Mouse (Mus musculus) embryonic fibroblast, embryonic 13.5 days (primary cell): Measurements from ENCODE around the gene Maml3. TPM values are rescaled to one million over a fixed set of nuclear protein-coding genes. Genes with fewer than 3 reads are reported as not detected.

ENCODE experiments used
- H3K27ac ChIP-seq: 2 replicates; pipeline ENCODE4 v1.5.1; 2012; ENCODE audit warnings: low read length, control low read depth, inconsistent platforms; ENCODE audit not compliant: insufficient read depth
- H3K4me1 ChIP-seq: 2 replicates; pipeline ENCODE4 v1.6.1; 2011; ENCODE audit warnings: low read length; ENCODE audit not compliant: control insufficient read depth, insufficient read depth
- H3K4me3 ChIP-seq: 2 replicates; pipeline ENCODE4 v1.5.1; 2011; ENCODE audit warnings: mild to moderate bottlenecking, control low read depth, low read length; ENCODE audit not compliant: insufficient read depth
- CTCF ChIP-seq: IDR thresholded peaks from 2 replicates; pipeline ENCODE4 v1.5.1; 2011; ENCODE audit warnings: mild to moderate bottlenecking, control low read depth, low read length, moderate library complexity, borderline replicate concordance; ENCODE audit not compliant: insufficient read depth
- POLR2A ChIP-seq: IDR thresholded peaks from 2 replicates; pipeline ENCODE4 v1.6.1; 2011; ENCODE audit warnings: low read depth, mild to moderate bottlenecking, control low read depth, low read length, moderate library complexity
- polyA plus RNA-seq: library from polyadenylated mRNA; stranded (reverse); fragments of >200 nt; gene quantifications from 2 replicates; pipeline ENCODE4 v1.2.4, GENCODE M21; 2011; ENCODE audit warnings: low read depth; ENCODE audit not compliant: missing spikeins, insufficient read length

Gene Maml3
- polyA plus RNA-seq, 1 experiment: 2.2 TPM

DNA sequence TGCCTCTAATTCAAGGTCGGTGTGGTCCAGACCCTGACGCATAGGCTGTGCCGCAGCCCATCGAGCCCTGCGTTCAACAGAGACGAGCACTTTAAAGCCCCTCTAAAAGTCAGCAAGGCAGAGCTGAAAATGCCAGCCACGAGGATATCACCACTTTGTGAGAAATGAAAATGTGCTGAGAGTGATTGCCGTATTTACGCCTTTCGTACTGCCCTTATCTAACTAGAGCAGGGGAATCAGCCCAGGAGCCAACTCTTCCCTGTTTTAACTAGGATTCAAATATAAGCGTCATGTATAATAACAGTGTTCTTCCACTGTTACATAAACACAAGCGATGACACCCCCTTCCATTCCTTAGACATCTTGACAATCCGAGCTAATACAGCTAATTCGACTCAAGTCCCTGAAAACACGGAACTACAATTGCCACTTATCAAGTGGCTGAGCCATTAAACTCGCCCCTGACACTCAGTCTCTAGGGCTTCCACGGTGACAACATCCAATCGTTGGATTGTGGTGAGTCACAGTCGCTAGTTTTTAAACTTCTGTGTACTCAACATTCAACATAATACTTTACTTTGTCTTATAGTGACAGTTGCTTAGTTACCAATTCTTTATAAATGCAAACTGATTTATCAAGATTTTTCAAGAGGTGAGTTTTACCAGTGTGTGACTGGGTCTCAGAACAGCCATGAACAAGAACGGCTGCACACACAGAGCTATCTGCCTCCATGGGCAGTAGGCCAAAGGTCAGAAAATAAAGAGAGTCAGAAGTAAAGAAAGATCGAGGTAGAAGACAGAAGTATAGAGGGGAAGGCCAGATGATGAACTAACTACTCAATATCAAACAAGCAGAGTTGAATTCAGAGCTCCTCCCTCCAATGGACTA is 106.1 kb downstream of the Maml3 start:
- Histone ChIP-seq H3K27ac (no peak overlapping the region), H3K4me3 (no peak overlapping the region), H3K4me1 (no peaks in the 10 kb centered on the region)
- TF ChIP-seq POLR2A (no peak), CTCF (no peak)

DNA sequence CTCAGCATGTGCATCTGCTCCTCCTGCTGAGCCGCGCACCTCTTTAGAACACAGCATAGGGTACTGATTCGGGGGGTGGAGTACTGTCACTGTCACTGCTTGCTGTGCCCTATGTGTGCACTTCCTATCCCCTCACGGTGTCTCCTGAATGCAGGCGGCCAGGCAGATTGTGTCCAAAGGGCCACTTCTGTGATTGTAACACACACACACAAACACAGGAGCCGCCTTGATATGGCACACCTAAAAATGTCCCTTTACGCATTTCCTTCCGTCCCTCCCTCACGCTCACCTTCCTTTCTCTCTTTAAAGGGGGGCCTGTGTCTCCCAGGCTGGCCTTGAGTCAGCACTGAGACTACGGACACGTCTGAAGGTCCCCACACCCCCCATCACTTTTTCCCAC is 107.3 kb downstream of the Maml3 start:
- TF ChIP-seq CTCF (no peak), POLR2A (no peak)
- H3K4me3 ChIP-seq: no peak overlapping the region
- no peak overlapping the region for H3K27ac ChIP-seq
- H3K4me1 ChIP-seq: no peaks in the 10 kb centered on the region

- Histone ChIP-seq H3K4me3 (no peak overlapping the region), H3K27ac (no peak overlapping the region)
- TF ChIP-seq CTCF (no peak), POLR2A (no peak)
Measured at GRCm38 (mm10) chr3:51986507-51986906, 118.4 kb downstream of the Maml3 start.

GRCm38 (mm10) chr3:51981496-51981895 is 123.4 kb downstream of the Maml3 start:
- H3K4me1 ChIP-seq: no peaks in the 10 kb centered on the region
- H3K27ac ChIP-seq: no peak overlapping the region
- TF ChIP-seq POLR2A (no peak), CTCF (no peak)
- no peak overlapping the region for H3K4me3 ChIP-seq

More at GRCm38 (mm10) chr3:51986507-51986906, 118.4 kb downstream of the Maml3 start:
- no peaks in the 10 kb centered on the region for H3K4me1 ChIP-seq

DNA sequence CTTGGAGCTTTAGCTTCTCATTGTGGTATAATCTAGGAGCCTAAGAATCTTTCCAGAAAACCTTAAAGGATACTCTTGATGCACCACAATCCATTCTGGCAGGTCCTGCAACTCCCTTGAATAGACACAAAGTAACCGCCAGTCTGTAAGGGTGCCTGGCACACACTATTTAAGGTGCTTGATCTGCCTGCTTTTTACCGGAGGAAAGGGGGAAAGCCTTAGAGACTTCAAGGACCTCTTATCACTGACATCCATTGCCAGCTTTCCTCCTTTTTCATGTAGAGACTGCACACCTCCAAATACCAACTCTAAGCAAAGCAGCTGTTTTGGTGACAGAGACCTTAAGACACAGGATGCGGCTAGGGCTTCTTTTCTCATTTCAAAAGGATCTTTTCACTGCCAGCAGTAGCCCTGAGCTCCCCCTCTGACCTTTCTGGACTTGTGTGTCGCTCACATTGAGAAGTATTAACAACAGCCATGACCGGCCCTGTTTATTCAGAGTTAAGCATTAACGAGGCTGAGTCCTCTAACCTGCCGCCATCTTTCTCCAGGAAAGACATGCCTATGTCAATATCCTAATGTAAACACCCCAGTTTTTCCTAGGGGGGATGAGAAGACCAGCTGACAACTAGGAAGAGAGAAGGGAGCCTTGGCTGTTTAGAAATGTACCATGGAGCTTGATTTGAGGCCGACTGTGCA is 127.1 kb downstream of the Maml3 start:
- TF ChIP-seq POLR2A: no peak
- TF ChIP-seq CTCF: no peak
- H3K27ac ChIP-seq: no peak overlapping the region
- H3K4me3 ChIP-seq: no peak overlapping the region
- no peaks in the 10 kb centered on the region for H3K4me1 ChIP-seq

DNA sequence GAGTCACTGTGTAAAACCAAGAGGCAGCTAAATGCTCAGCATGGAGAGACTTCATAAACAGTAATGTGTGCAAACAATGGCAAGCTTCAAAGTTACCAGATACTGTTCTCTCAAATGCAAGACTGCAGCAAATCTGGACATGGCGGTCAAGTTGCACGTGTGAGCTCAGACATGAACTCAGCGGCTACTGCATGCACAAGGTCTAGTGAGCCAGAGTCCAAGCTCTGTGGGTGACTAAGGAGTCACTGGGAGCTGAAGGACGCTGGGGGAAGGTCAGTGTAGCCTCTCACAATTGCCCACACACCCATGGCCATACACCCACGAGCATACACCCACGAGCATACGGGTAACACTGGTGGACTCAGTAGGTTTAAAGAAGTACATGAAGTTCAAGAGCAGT is 130.3 kb downstream of the Maml3 start:
- no peaks in the 10 kb centered on the region for H3K4me1 ChIP-seq
- H3K4me3 ChIP-seq: no peak overlapping the region
- H3K27ac ChIP-seq: no peak overlapping the region
- TF ChIP-seq POLR2A: no peak
- no peak for TF ChIP-seq CTCF

DNA sequence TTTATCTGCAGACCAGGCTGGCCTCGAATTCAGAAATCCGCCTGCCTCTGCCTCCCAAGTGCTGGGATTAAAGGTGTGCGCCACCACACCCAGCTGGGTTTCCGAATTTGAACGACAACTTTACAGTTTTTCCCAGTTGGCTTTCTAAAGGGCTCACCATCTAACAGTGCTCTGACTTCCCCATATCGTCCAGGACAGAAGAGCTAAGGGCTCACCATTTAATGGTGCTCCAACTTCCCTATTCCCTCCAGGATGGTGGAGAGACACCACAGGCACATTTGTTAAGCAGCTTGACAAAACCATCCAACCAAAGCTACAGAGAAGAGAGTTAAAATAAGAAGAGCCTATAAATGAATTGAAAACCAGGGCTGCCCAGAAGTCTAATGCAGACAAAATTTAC is 130.7 kb downstream of the Maml3 start:
- H3K4me1 ChIP-seq: no peaks in the 10 kb centered on the region
- no peak overlapping the region for H3K4me3 ChIP-seq
- TF ChIP-seq CTCF (no peak), POLR2A (no peak)
- H3K27ac ChIP-seq: no peak overlapping the region

DNA sequence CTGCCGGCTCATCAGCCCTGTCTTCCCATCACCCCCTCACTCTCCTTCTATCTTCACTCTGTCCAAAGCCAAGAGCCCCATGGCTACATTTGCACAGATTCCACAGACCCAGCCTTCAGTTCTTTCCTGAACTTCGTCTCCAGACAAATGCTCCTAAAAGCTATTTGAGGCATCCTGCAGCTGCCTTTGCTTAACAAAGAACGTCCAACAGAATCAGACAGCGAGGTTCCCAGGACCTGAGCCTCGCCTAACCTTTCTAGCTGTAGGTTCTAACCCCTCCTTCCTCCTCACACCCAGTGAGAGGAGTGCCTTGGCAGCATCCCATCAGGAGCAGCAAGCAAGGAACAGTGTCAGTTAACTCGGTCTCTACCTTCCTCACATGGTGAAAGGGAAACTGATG is 132.3 kb downstream of the Maml3 start:
- Histone ChIP-seq H3K27ac (no peak overlapping the region), H3K4me3 (no peak overlapping the region), H3K4me1 (no peaks in the 10 kb centered on the region)
- no peak for TF ChIP-seq CTCF
- TF ChIP-seq POLR2A: no peak

GRCm38 (mm10) chr3:51970489-51970888 is 134.4 kb downstream of the Maml3 start:
- Histone ChIP-seq H3K4me3 (no peak overlapping the region), H3K4me1 (peaks cover 3% of the 10 kb centered on the region; the same call in 1 of the 2 replicates), H3K27ac (no peak overlapping the region)
- TF ChIP-seq CTCF (no peak), POLR2A (no peak)

DNA sequence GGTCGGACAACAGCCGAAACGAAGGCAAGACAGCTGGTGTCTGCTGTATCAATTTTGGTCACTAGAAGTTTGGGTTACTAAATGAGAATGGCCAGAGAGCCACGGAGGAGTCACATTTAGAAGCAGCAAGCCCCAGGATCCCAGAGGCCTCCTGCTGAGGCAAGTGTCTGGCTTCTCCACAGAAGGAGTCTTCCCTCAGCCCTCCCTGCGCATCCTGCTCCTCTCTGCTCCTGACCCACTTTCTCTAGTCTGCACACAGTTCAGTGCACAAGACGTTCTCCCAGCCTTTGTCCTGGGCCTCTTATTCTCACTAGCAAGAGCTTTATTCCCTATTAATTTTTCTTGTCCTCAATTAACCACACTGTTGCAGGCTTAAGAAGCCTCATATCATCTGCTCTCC is 135.4 kb downstream of the Maml3 start:
- peaks cover 3% of the 10 kb centered on the region; the same call in 1 of the 2 replicates for H3K4me1 ChIP-seq
- H3K4me3 ChIP-seq: no peak overlapping the region
- TF ChIP-seq CTCF (no peak), POLR2A (no peak)

More for the DNA sequence above, 135.4 kb downstream of the Maml3 start:
- H3K27ac ChIP-seq: no peak overlapping the region
